Mouse (Mus musculus) limb, embryonic 13.5 days (tissue): ENCODE measurements around the gene Cyp2t4. TPM values are rescaled to one million over a fixed set of nuclear protein-coding genes. Genes with fewer than 3 reads are reported as not detected.

ENCODE experiments used
- ATAC-seq: fragments of 200-750 bp; cut with Nextera tagmentation; 2 replicates; pipeline ENCODE4 v1.8.0; 2017; ENCODE audit warnings: low read depth, moderate number of reproducible peaks, moderate TSS enrichment; ENCODE audit not compliant: low FRiP score
- H3K27ac ChIP-seq: fragments of 300-500 bp; sonication (generic); 2 replicates; pipeline ENCODE4 v1.5.1; 2015; ENCODE audit warnings: inconsistent platforms, mild to moderate bottlenecking, moderate library complexity
- H3K27me3 ChIP-seq: fragments of 300-500 bp; sonication (generic); 2 replicates; pipeline ENCODE4 v1.6.1; 2015; ENCODE audit warnings: mild to moderate bottlenecking, inconsistent platforms
- H3K36me3 ChIP-seq: fragments of 300-500 bp; sonication (generic); 2 replicates; pipeline ENCODE4 v1.6.1; 2015; ENCODE audit warnings: inconsistent platforms, mild to moderate bottlenecking, moderate library complexity
- H3K4me1 ChIP-seq: fragments of 300-500 bp; sonication (generic); 2 replicates; pipeline ENCODE4 v1.6.1; 2015; ENCODE audit warnings: inconsistent platforms
- H3K4me2 ChIP-seq: fragments of 300-500 bp; sonication (generic); replicated peaks from 2 replicates; pipeline ENCODE4 v1.6.1; 2015; ENCODE audit warnings: inconsistent platforms, mild to moderate bottlenecking, moderate library complexity
- H3K4me3 ChIP-seq: fragments of 300-500 bp; sonication (generic); 2 replicates; pipeline ENCODE4 v1.5.1; 2015; ENCODE audit warnings: moderate library complexity, mild to moderate bottlenecking, inconsistent platforms
- H3K9ac ChIP-seq: fragments of 300-500 bp; sonication (generic); 2 replicates; pipeline ENCODE4 v1.6.1; 2015; ENCODE audit warnings: mild to moderate bottlenecking, inconsistent platforms
- H3K9me3 ChIP-seq: fragments of 300-500 bp; sonication (generic); 2 replicates; pipeline ENCODE4 v1.6.1; 2016; ENCODE audit warnings: inconsistent platforms
- WGBS: fragments of 180-500 bp; shearing (Covaris S2); methylation state at CpG from one replicate; pipeline ENCODE4 v1.1.7; 2015; 5-methylcytosine and 5-hydroxymethylcytosine counted together
- polyA plus RNA-seq: library from polyadenylated mRNA; unstranded; fragments of >200 nt; fragmentation: Nextera tagmentation; extraction: Ambion mirVana; gene quantifications from 2 replicates; pipeline ENCODE4 v1.2.1, GENCODE M21; 2015

Gene Cyp2t4
- polyA plus RNA-seq, 1 experiment from 2014 or later: not detected

DNA sequence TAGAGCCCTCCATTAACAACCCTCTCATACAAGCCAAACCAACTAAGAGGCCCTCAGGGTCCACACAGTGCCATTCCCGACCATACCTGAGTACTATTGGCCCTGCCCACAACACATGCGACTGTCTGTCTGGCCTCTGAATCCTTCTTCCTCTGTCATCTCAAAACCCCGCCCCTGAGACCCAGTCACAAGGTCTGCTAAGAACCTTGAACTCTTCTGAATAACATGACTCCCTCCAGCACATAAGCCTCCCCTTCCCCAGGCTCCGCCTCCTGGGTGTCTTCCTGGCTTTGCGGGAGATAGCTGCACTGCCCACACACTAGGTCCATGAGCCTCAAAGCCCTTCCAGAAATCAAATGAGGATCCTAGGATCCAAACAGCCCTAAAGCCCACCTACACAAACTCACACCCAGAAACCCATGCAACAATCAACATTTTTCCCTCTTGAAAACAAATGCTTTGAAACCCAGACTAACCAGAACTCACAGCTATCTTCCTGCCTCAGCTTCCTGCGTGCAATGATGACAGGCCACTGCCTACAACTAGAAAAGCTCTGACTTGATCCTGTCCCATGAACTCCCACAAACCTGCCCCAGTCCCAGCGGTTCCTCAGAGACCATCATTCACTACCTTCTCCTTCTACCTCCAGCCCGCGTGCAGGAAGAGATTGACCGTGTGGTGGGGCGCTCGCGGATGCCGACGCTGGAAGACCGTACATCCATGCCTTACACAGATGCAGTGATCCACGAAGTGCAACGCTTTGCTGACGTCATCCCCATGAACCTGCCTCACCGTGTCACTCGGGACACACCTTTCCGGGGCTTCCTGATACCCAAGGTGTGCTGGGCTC, 22.8 kb upstream of the Cyp2t4 start:
- no peak overlapping the region for H3K27ac ChIP-seq
- no peak overlapping the region for H3K4me3 ChIP-seq
- 89% methylated on average over 22 of the region's 22 CpGs for WGBS
- H3K9ac ChIP-seq: no peak overlapping the region
- H3K9me3 ChIP-seq: no peaks in the 10 kb centered on the region
- no peaks in the 10 kb centered on the region for H3K27me3 ChIP-seq
- 0 out of 2 replicates have a peak, but pooled peaks cover 6% of the 10 kb centered on the region for H3K4me1 ChIP-seq
- H3K4me2 ChIP-seq: no peak overlapping the region
- no peak for ATAC-seq
- H3K36me3 ChIP-seq: no peaks in the 10 kb centered on the region

DNA sequence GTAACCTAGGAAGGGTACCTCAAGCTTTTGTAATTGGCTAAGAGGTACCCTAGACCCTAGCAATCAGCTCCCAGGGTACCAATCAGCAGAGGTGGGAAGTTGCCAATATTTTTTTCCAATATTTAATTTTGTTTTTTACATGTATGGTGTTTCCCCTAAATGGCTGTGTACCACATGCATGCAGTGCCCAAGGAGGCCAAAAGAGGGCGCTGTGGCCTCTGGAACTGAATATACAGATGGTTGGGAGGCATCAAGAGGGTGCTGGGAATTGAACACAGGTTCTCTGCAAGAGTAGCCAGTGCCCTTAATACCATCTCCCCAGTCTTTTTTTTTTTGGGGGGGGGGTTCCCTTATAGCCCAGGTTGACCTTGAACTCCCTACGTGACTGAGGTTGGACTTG, 22.1 kb upstream of the Cyp2t4 start:
- 64% methylated on average over 2 of the region's 2 CpGs for WGBS
- H3K27ac ChIP-seq: no peak overlapping the region
- no peak for ATAC-seq

DNA sequence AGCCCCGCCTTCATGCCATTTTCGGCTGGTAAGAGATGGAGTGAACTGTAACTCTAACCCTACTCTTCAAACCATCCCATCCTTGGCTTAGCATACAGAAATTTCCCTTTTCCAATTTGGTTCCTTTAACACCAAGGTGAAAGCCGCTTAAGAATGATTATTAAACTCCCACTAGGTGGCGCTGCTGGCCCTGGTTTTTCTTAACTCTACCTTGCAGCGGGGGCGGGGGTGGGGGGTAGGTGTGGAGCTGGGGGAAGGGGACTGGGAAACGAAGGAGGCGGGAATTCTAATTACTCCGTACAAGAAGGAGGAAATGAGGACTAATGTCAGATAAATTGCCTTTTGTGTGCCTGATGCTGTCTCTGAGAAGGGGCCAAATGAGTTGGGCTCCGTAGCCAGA, 20.9 kb upstream of the Cyp2t4 start:
- H3K9ac ChIP-seq: no peak overlapping the region
- no peaks in the 10 kb centered on the region for H3K27me3 ChIP-seq
- no peak for ATAC-seq
- H3K9me3 ChIP-seq: no peaks in the 10 kb centered on the region
- 8% methylated on average over 10 of the region's 10 CpGs for WGBS
- 0 out of 2 replicates have a peak, but pooled peaks cover 6% of the 10 kb centered on the region for H3K4me1 ChIP-seq
- H3K4me2 ChIP-seq: peak overlapping the region; percentile 35; the same call in 1 of the 2 replicates
- H3K27ac ChIP-seq: no peak overlapping the region
- no peak overlapping the region for H3K4me3 ChIP-seq
- no peaks in the 10 kb centered on the region for H3K36me3 ChIP-seq

More for the DNA sequence above, 22.1 kb upstream of the Cyp2t4 start:
- no peaks in the 10 kb centered on the region for H3K27me3 ChIP-seq
- 0 out of 2 replicates have a peak, but pooled peaks cover 6% of the 10 kb centered on the region for H3K4me1 ChIP-seq
- H3K4me2 ChIP-seq: no peak overlapping the region
- no peaks in the 10 kb centered on the region for H3K36me3 ChIP-seq
- no peak overlapping the region for H3K4me3 ChIP-seq
- H3K9ac ChIP-seq: no peak overlapping the region
- H3K9me3 ChIP-seq: no peaks in the 10 kb centered on the region

DNA sequence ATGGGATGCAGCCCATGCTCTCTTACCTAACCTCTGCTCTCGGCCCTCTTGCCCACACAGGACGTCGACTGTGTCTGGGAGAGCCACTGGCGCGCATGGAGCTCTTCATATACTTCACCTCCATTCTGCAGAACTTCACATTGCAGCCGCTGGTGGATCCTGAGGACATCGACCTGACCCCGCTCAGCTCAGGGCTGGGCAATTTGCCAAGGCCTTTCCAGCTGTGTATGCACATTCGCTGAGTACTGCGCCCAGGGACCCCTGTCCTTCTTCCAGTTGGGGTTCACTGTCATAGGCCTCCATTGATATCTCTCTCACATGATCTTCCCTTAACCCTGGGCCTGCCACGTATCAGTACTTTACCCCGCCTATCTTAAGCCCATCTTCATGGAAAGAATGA, 20.4 kb upstream of the Cyp2t4 start:
- Histone ChIP-seq H3K27ac (no peak overlapping the region), H3K9me3 (no peaks in the 10 kb centered on the region), H3K9ac (no peak overlapping the region), H3K4me1 (0 out of 2 replicates have a peak, but pooled peaks cover 6% of the 10 kb centered on the region), H3K27me3 (no peaks in the 10 kb centered on the region), H3K4me3 (no peak overlapping the region), H3K36me3 (no peaks in the 10 kb centered on the region), H3K4me2 (no peak overlapping the region)
- 0 out of 2 replicates have a peak, but pooled peaks have one; percentile 34 for ATAC-seq
- WGBS: 72% methylated on average over 12 of the region's 12 CpGs

DNA sequence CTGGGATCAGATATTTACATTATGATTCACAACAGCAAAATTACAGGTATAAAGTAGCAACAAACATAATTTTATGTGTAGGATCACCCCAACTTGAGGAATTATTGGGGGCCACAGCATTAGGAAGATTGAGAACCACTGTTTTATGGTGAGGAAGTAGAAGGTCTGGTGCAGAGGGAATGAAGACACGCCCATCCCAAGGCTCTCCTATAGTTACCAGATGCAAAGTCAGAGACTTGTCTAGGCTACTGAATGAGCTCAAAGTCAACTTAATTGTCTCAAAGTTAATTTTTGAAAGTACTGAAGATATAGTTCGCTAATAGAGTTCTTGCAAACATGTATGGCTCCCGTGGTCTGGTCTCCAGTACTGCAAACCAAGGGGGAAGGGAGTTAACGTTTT, 19.8 kb upstream of the Cyp2t4 start:
- H3K27ac ChIP-seq: no peak overlapping the region
- H3K9ac ChIP-seq: no peak overlapping the region
- WGBS: 81% methylated on average over 4 of the region's 4 CpGs
- no peaks in the 10 kb centered on the region for H3K9me3 ChIP-seq
- no peak for ATAC-seq
- no peak overlapping the region for H3K4me3 ChIP-seq
- H3K27me3 ChIP-seq: no peaks in the 10 kb centered on the region
- no peaks in the 10 kb centered on the region for H3K36me3 ChIP-seq
- no peak overlapping the region for H3K4me2 ChIP-seq
- 0 out of 2 replicates have a peak, but pooled peaks cover 6% of the 10 kb centered on the region for H3K4me1 ChIP-seq

DNA sequence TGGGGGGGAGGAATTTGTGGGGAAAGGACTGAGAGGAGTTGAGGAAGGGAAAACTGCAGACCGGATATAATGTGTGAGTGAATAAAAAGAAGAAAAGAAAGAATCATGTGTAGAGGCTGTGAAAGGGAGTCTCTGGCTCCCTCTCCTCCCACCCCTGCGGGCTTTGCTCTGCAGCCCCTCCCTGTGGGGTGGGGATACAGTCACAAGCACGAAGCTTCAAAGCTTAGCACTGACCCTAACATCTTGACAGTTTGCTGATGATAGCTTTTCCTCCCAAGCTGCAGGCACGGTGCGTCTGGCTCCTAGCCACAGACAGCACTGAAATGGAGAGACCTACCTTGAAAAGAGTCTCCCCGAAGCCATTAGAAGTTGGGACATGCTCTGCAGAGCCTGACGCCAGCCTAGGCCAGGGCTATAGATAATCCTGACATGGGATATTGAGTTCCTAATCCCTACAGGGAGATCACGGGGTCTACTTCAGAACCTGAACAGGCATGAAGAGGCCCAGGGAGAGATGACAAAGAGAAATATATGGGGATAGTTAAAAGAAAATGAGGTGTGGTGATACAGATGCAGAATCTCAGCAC, 17.0 kb upstream of the Cyp2t4 start:
- H3K27ac ChIP-seq: no peak overlapping the region
- no peak overlapping the region for H3K4me3 ChIP-seq
- H3K36me3 ChIP-seq: no peaks in the 10 kb centered on the region
- no peak overlapping the region for H3K9ac ChIP-seq
- H3K4me1 ChIP-seq: 0 out of 2 replicates have a peak, but pooled peaks cover 6% of the 10 kb centered on the region
- 61% methylated on average over 8 of the region's 8 CpGs for WGBS
- no peaks in the 10 kb centered on the region for H3K27me3 ChIP-seq
- H3K9me3 ChIP-seq: peaks cover 8% of the 10 kb centered on the region; the same call in 1 of the 2 replicates
- ATAC-seq: no peak
- H3K4me2 ChIP-seq: no peak overlapping the region

DNA sequence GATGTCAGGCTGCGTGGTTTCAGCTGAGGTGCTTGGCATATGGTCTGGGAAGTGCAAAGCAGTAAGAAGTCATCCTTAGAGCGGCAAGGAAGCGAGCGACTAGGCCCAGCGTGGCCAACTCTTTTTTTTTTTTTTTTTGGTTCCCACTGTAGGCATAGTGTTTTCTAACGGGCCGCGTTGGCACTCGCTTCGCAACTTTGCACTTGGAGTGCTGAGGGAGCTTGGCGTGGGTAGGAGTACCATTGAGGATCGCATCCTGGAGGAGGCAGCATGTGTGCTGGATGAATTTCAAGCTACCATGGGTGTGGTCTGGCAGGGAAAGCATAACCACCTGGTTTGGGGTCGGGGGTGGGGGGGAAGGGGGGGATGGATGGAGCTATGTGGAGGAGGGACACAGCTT, 2.5 kb downstream of the Cyp2t4 start:
- peaks cover 35% of the 10 kb centered on the region for H3K36me3 ChIP-seq
- H3K4me1 ChIP-seq: peaks cover 14% of the 10 kb centered on the region
- ATAC-seq: no peak
- H3K4me3 ChIP-seq: no peak overlapping the region
- H3K9ac ChIP-seq: no peak overlapping the region
- H3K9me3 ChIP-seq: no peaks in the 10 kb centered on the region
- H3K27ac ChIP-seq: no peak overlapping the region
- WGBS: 79% methylated on average over 13 of the region's 13 CpGs
- H3K27me3 ChIP-seq: no peaks in the 10 kb centered on the region
- H3K4me2 ChIP-seq: no peak overlapping the region

DNA sequence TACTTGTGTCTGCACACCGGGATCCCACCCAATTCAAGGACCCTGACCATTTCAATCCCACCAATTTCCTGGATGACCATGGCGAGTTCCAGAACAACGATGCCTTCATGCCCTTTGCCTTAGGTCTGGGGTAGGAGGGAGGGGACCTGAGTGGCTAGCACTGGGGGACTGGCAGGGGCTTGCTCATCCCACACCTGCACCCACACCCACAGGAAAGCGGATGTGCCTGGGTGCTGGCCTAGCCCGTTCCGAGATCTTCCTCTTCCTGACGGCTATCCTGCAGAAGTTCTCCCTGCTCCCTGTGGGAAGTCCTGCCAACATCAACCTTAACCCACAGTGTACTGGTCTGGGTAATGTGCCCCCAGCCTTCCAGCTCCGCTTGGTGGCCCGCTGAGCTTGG, 4.7 kb downstream of the Cyp2t4 start:
- no peak overlapping the region for H3K4me3 ChIP-seq
- peaks cover 23% of the 10 kb centered on the region for H3K4me1 ChIP-seq
- no peak overlapping the region for H3K9ac ChIP-seq
- no peaks in the 10 kb centered on the region for H3K27me3 ChIP-seq
- no peaks in the 10 kb centered on the region for H3K9me3 ChIP-seq
- no peak overlapping the region for H3K27ac ChIP-seq
- no peak overlapping the region for H3K4me2 ChIP-seq
- ATAC-seq: no peak
- 92% methylated on average over 9 of the region's 9 CpGs for WGBS
- H3K36me3 ChIP-seq: peaks cover 57% of the 10 kb centered on the region

DNA sequence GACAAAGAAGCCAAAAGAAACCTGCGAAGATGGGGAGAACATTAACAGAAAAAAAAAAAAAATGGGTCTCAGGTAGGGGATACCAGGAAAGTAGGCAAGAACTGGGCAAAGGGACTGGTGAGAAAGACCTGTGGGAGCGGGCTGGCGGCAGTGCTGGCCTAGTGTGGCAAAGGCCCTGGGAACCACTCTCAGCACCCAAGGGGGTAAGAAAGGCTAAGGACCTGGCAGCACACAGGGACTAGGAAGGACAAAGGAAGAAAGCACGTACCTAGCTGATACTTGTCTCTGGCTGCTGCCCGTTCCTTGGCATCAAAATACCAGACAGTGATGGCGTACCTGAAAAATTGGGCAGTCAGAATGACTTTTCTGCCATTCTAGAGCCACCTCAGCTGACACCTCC, 5.7 kb downstream of the Cyp2t4 start:
- Histone ChIP-seq H3K27ac (no peak overlapping the region), H3K9ac (no peak overlapping the region), H3K4me2 (no peak overlapping the region), H3K36me3 (peaks cover 67% of the 10 kb centered on the region), H3K9me3 (no peaks in the 10 kb centered on the region), H3K27me3 (no peaks in the 10 kb centered on the region), H3K4me1 (peaks cover 29% of the 10 kb centered on the region), H3K4me3 (no peak overlapping the region)
- no peak for ATAC-seq
- WGBS: 97% methylated on average over 6 of the region's 6 CpGs

DNA sequence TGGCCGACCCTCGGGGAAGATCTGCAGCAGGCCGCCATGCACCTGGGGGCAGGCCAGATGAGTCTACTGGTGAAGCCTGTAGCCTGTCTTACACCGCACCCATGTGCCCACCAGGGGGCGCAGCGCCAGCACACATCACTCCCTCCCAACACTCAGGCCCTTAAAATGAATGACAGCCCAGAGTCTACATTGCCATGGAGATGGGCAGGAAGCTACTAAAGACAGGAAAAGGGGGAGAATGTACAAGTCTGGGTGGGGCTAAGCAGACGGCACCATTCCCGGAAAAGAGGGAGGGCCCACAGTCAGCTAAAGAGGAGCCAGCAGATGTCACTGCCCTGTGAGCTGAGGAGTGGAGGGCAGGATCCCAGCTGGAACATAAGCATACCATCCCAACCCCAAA, 6.4 kb downstream of the Cyp2t4 start:
- Histone ChIP-seq H3K27me3 (no peaks in the 10 kb centered on the region), H3K9me3 (no peaks in the 10 kb centered on the region), H3K4me3 (no peak overlapping the region), H3K9ac (no peak overlapping the region), H3K27ac (no peak overlapping the region; the same call in 1 of the 2 replicates), H3K4me2 (0 out of 2 replicates have a peak overlapping the region, but pooled peaks have one; percentile 11), H3K4me1 (peaks cover 35% of the 10 kb centered on the region), H3K36me3 (peaks cover 73% of the 10 kb centered on the region)
- WGBS: 16% methylated on average over 8 of the region's 8 CpGs
- ATAC-seq: peak; percentile 92

DNA sequence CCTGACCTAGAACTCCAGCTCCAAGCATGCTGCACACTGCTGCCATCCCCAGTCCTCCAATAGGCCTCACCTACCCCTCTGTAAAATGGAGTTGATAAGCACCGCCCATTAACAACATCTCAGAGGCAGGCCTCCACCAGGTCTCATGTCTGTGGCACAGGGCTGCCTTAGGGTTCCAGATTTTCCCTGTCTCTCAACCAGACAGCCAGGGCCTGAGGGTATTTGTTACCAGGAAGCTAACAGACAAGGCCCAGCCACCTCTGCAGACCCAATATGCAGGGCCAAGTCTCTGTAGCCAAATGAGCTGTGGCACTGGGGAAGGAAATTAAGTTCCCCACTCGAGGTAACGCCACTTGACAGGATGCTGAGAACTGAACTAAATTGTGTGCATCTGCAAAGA, 7.4 kb downstream of the Cyp2t4 start:
- Histone ChIP-seq H3K9ac (0 out of 2 replicates have a peak overlapping the region, but pooled peaks have one; percentile 19), H3K4me3 (no peak overlapping the region), H3K9me3 (no peaks in the 10 kb centered on the region), H3K36me3 (peaks cover 77% of the 10 kb centered on the region), H3K4me2 (no peak overlapping the region), H3K27ac (no peak overlapping the region), H3K4me1 (peaks cover 44% of the 10 kb centered on the region), H3K27me3 (no peaks in the 10 kb centered on the region)
- WGBS: 86% methylated on average over 3 of the region's 3 CpGs
- no peak for ATAC-seq

DNA sequence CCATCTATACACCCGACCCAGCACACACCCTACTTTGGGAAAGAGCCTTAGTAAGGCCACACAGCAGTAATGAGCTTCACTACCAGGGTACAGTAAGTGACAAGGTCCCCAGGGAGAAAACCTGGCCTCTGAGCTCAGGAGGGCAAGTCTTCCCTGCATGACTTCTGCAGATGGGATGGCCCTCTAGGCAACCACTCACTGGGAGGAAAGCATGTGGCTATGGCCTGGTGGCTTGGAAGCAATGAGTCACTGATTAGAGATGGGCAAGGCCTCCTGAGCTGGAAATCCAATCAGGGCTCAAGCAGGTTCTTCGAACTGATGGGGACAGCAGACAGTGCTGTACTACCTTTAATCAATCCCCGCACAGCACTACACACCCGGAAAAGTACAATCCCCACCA, 8.2 kb downstream of the Cyp2t4 start:
- Histone ChIP-seq H3K9ac (0 out of 2 replicates have a peak overlapping the region, but pooled peaks have one; percentile 19), H3K9me3 (no peaks in the 10 kb centered on the region), H3K36me3 (peaks cover 77% of the 10 kb centered on the region), H3K27me3 (no peaks in the 10 kb centered on the region), H3K4me1 (peaks cover 44% of the 10 kb centered on the region), H3K4me3 (no peak overlapping the region), H3K4me2 (no peak overlapping the region), H3K27ac (no peak overlapping the region)
- 87% methylated on average over 4 of the region's 4 CpGs for WGBS
- ATAC-seq: no peak
